Mouse (Mus musculus) cerebellum, adult 2 months (tissue): ENCODE data around the gene Ermap.

Experiments
- CTCF ChIP-seq: fragments of 200-500 bp; IDR thresholded peaks from 2 replicates; pipeline ENCODE4 v1.5.1; 2011; ENCODE audit warnings: low read depth, mild to moderate bottlenecking, control low read depth, low read length, moderate library complexity, borderline replicate concordance; ENCODE audit not compliant: insufficient read depth
- POLR2A ChIP-seq: fragments of 200-500 bp; IDR thresholded peaks from 2 replicates; pipeline ENCODE4 v1.6.1; 2011; ENCODE audit warnings: low read length, control low read depth, borderline replicate concordance; ENCODE audit not compliant: insufficient read depth

GRCm38 (mm10) chr4:119234348-119234747, 44.5 kb upstream of the Ermap start:
- TF ChIP-seq POLR2A: no peak
- no peak for TF ChIP-seq CTCF
